Mouse (Mus musculus) retina, adult 2 months (tissue): ENCODE results near the gene Klf8.
"Not testable (repeated sequence)": the region's sequence is repeated elsewhere in the genome, so short reads cannot be mapped to it uniquely, and the experiment has no call there.

Experiments used
- DNase-seq: peaks from one replicate; pipeline ENCODE4 v3.0.0-alpha.2; 2012; ENCODE audit warnings: low read depth, low spot score

Klf8 gene

GRCm38 (mm10) chrX:153237304-153237919, at the start of gene Klf8:
TSS of gene Klf8 (plus strand) at chrX:153237466.
- no peak for DNase-seq

DNA sequence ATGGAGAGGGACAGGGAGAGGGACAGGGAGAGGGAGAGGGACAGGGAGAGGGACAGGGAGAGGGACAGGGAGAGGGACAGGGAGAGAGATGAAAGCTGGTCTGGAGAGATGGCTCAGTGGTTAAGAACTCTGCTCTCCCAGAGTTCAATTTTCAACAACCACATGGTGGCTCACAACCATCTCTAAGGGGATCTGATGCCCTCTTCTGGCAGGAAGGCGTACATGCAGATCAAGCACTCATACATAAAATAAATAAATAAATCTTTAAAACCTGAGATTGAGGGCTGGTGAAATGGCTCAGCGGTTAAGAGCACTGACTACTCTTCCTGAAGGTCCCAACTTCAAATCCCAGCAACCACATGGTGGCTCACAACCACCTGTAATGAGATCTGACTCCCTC, 38.1 kb upstream of the Klf8 start:
- DNase-seq = not testable (repeated sequence)

DNA sequence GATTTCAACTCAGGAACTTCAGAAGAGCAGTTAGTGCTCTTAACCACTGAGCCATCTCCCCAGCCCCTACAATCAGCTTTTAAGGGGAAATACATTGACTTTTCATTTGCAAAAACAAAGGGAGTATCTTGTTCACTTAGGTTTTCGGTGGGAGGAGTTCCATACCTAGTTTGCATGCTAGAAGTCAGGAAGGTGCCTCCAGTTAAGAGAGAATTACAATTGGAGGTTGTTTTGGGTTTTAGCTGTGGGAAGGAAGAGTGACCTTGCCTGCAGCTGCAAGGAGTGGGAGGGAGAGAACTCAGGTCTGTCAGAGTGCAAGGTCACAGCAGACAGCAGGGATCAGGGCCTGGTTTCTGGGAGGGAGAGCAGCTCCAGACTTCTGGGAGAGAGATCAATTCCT, 26.2 kb upstream of the Klf8 start:
- DNase-seq = no peak

DNA sequence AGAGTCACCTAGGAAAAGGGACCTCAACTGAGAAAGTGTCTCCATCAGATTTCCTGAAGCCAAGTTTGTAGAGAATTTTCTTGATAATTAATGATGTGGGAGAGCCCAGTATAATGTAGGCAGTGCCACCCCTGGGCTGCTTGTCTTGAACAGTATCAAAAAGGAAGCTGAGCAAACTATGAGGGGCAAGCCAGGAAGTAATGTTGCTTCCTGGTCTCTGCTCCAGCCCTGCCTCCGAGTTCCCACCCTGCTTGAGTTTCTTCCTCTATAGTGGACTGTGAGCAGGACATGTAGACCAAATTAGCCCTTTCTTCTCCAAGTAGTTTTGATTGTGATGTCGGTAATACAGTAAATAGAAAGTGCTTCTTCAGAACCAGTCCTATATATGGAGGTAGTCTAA, 6.0 kb upstream of the Klf8 start:
- DNase-seq = no peak

- DNase-seq = no peak
These were observed 4.0 kb upstream of the Klf8 start for GRCm38 (mm10) chrX:153233255-153233654.

DNA sequence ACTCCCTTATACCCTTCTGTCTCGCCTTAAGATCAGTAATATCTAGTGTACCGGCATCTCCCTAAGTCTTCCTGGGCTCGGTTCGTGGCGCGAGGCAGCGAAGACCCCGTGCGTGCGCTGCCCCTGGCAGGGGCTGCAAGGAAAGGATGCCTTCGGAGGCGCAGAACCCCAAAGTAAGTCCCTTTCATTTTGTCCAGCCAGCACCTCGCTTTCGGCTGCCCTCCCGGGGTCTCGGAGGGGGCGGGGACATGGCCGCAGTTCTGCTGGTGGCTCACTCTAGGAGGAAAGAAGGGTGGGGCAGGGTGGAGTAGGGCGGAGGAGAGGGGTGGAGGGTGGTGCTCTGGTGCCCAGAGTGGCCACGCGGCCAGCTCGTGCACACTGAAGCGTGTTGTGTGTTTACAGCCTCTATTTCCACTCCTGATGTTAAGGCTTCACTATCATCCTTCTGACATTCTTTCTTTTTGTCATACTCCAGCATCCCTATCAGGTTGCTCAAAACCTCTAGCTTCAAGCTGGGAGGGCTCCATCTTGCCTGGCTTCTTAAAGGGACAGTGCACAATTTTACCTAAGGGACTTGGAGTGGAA, 746 bp downstream of the Klf8 start:
- DNase-seq = no peak

GRCm38 (mm10) chrX:153254256-153254655, 17.0 kb downstream of the Klf8 start:
- DNase-seq = no peak

DNA sequence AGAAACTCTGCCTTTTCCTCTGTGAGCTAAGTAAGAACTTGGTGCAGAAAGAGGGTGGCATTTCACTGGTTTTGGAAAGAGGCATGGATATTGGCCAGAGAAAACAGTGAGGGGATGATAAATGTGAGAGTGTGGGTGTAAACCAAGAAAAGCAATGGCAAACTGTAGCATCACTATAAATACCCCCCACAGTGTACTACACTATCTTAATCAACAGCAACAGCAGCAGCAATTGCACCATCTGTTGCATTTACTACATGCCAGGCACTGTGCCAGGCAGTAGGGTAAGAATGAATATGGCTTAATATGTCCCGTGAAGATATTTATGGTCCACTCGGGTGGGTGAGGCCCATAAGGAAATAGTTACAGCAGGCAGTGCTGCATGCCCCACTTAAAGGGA, 18.2 kb downstream of the Klf8 start:
- no peak for DNase-seq

GRCm38 (mm10) chrX:153282185-153282584, 44.9 kb downstream of the Klf8 start:
- no peak for DNase-seq

- DNase-seq = no peak
These were observed 74.1 kb downstream of the Klf8 start for GRCm38 (mm10) chrX:153311356-153311755.

DNA sequence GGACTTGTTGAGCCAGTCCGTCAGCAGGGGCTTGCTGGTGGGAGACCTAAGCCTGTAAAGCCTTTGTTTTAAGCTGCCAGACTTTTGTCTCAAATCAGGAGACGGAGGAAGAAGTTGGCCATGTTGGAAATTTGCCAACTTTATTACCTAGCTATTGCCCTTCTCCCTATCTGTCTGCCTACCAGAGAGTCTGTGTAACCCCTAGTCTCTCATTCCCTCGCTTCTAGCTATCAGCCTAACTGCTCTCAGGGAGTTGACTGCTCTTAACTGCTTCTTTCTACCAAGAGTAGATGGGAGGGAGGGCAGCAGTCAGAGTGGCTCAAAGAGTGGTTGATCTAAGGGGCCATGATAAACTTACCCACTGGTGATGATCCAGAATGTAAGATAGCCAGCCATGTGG, 85.8 kb downstream of the Klf8 start:
- DNase-seq = no peak

- not testable (repeated sequence) for DNase-seq
These were observed 96.9 kb downstream of the Klf8 start for GRCm38 (mm10) chrX:153334140-153334539.

DNA sequence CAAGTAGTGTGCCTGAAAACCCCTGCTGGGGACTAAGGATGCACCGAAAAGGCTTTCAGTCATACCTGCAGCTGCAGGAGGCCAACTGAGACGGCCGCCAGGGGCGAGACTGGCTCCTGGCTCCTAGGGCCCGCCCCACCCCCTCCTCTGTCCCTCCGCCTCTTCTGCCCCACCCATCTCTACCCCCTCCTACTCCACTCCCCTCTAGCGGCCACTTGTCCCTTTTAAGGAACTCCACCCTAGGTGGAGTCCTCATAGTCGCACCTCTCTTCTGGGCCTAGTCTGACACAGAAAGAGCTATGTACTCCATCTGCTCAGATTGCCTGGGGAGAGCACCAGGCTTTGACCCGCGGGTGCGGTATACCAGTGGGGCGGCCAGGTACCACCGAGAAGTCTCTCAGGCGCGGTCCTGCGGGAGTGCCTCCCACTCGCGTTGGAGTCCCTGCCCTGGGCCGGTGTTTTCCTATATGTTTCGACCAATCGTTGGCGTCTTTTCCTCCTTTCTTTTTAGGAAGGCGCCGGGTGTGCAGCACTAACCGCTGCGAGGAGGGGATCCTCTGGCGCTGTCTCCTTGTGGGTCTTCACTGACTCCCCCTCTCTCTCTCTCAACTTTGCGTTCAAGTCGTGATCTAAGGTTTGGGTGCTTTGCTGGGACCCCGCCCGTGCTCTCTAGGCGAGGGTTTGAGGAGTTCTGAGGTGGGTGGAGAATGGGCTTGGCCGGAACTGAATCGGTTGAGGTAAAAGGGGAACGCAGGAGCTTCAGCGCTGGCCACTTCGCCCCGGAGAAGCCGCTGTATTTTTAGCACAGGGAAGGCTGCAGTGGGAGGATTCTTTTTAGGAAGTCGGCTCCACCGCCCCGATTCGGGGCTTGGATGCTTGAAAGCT, 122.3 kb downstream of the Klf8 start:
- no peak for DNase-seq

GRCm38 (mm10) chrX:153360216-153360590, 122.9 kb downstream of the Klf8 start:
- no peak for DNase-seq

DNA sequence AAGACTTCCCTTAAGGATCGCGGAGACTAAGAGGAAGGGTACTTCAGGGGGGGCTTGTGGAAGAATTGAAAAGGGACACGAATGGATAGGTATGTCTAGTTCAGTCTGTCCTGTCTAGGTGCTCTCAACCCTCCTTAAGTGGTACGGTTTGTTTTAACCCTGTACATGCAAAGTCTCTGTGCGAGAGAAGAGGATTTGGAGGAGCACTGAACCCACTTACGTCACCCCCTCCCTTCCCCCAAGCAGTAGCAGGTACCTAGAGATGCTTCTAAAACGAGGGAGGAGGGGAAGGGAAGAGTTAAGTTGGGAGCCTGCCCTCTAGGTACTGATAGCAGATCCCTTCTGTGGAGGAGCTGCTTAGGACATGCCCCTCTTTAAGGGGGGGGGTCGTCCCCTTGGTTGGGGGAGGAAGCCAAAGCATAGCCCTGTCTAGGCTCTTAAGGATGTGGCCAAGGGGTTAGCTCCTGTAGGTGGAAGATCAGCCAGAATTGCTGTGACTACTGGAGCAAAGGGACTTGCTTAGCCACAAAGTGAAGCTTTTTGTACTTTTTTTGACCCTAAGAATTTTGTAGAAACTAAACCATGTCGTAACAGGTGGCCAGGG, 123.5 kb downstream of the Klf8 start:
- no peak for DNase-seq

DNA sequence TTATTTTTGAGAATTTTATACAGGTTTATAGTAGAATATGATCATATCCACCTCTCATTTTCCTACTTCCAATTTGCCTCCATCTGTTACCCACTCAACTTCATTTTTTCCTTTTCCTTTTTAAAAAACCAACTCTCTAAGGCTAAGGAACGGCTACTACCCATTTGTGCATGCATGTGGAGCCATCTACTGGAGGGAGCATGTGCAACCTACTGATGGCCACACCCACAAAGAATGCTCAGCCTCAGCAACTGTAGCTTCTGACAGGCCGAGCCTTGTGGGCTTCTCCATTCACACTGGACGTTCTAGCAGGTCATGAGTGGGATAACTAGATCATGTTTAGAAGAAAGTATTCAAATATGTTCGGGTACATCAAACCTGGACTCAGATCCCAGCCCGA, 129.5 kb downstream of the Klf8 start:
- DNase-seq = peak; percentile 8

GRCm38 (mm10) chrX:153369780-153370179, 132.5 kb downstream of the Klf8 start:
- no peak for DNase-seq

DNA sequence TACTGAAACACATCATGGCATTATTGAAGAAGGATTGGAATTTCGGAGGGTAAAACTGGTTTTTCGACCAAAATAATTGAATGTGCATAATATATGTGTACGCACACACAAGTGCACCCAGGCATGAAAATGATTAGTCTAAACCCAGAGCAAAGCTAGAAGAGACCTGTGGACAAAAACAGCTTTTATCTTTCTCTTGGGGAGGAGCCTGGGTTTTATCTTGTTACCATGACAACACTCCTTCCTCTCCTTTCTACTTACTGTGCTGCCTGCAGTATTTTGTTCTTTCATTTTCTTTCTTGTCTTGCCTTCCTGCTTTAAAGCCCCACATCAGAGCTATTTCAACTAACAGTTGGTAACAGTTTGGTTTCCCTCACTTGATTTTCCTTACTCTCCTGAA, 137.8 kb downstream of the Klf8 start:
- no peak for DNase-seq

GRCm38 (mm10) chrX:153381753-153382152, 144.5 kb downstream of the Klf8 start:
- no peak for DNase-seq

GRCm38 (mm10) chrX:153389291-153389690, 152.0 kb downstream of the Klf8 start:
- DNase-seq = no peak

- no peak for DNase-seq
These were observed 179.8 kb downstream of the Klf8 start for GRCm38 (mm10) chrX:153417067-153417466.

DNA sequence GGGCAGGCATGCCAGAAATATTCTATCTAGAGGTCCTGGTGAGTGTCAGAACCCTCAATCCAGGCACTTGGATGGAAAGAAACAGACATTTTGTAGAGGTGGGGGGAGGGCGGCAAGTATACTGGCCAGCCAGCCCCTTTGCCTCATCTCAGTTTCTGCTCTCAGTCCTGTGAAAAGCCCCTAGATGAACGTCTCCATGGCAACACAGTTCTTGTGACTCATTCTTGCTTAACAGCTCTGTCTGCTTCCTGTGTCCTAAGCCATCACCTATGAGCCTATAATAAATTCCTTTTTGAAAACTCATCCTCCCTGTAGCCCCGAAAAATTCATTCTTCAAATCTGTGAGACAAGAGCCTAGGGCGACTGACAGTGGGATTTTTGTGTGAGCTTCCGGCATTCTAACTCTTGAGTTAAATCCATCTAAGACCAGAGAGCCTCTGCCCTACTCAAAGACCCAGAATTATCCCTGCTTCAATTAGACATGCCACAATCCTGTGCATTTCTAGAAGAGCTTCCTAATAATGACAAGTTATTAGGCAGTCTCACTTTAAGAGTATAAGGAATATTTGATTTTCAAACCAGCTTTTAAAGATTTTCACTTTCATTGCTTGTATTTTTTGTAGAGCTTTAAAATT, 196.5 kb downstream of the Klf8 start:
- DNase-seq = no peak
